Mouse (Mus musculus) limb, embryonic 12.5 days (tissue): ENCODE results near the gene Ptprd. TPM values are rescaled to one million over a fixed set of nuclear protein-coding genes. Genes with fewer than 3 reads are reported as not detected.

Experiments
- ATAC-seq: fragments of 200-750 bp; cut with Nextera tagmentation; 2 replicates; pipeline ENCODE4 v1.8.0; 2017; ENCODE audit warnings: low read depth, moderate TSS enrichment; ENCODE audit not compliant: insufficient number of reproducible peaks, insufficient read depth, low FRiP score, low TSS enrichment
- H3K27ac ChIP-seq: fragments of 300-500 bp; sonication (generic); 2 replicates; pipeline ENCODE4 v1.5.1; 2016; ENCODE audit warnings: mild to moderate bottlenecking, moderate library complexity
- H3K27me3 ChIP-seq: fragments of 300-500 bp; sonication (generic); 2 replicates; pipeline ENCODE4 v1.6.1; 2016; ENCODE audit warnings: mild to moderate bottlenecking, moderate library complexity
- H3K36me3 ChIP-seq: fragments of 300-500 bp; sonication (generic); 2 replicates; pipeline ENCODE4 v1.6.1; 2016; ENCODE audit warnings: mild to moderate bottlenecking, moderate library complexity
- H3K4me1 ChIP-seq: fragments of 300-500 bp; sonication (generic); replicated peaks from 2 replicates; pipeline ENCODE4 v1.6.1; 2016
- H3K4me2 ChIP-seq: fragments of 300-500 bp; sonication (generic); 2 replicates; pipeline ENCODE4 v1.6.1; 2016; ENCODE audit warnings: mild to moderate bottlenecking, moderate library complexity
- H3K4me3 ChIP-seq: fragments of 300-500 bp; sonication (generic); replicated peaks from 2 replicates; pipeline ENCODE4 v1.5.1; 2016; ENCODE audit warnings: mild to moderate bottlenecking
- H3K9ac ChIP-seq: fragments of 300-500 bp; sonication (generic); replicated peaks from 2 replicates; pipeline ENCODE4 v1.6.1; 2016; ENCODE audit warnings: mild to moderate bottlenecking, moderate library complexity
- H3K9me3 ChIP-seq: fragments of 300-500 bp; sonication (generic); 2 replicates; pipeline ENCODE4 v1.6.1; 2016; ENCODE audit warnings: mild to moderate bottlenecking, moderate library complexity
- WGBS: fragments of 180-500 bp; shearing (Covaris S2); methylation state at CpG from one replicate; pipeline ENCODE4 v1.1.7; 2016; 5-methylcytosine and 5-hydroxymethylcytosine counted together
- polyA plus RNA-seq: library from polyadenylated mRNA; unstranded; fragments of >200 nt; fragmentation: Nextera tagmentation; extraction: Ambion mirVana; gene quantifications from 2 replicates; pipeline ENCODE4 v1.2.1, GENCODE M21; 2016

Ptprd gene
- polyA plus RNA-seq, 1 experiment from 2014 or later = 30.9 TPM

DNA sequence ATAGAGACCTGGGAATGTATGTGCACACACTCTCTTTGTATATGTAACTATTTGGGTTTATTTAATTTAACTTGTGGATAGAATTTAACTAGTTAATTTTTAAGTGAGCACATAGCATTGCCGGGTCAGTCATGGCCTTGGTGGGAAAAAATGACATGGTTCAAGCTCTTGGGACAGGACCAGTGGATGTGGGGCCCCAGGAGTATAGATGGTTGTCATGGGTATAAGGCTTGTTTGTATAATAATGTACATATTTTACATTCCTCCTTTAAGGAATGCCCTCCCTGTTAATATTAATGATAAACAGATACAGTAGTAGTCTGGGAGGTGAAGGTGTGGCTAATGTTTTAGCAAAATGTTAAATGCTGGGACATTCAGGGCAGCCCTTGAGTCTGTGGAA lies 962.8 kb downstream of the Ptprd start:
- Histone ChIP-seq H3K4me3 (no peak overlapping the region), H3K4me2 (no peak overlapping the region), H3K36me3 (no peaks in the 10 kb centered on the region), H3K27ac (no peak overlapping the region), H3K27me3 (no peaks in the 10 kb centered on the region), H3K9me3 (no peaks in the 10 kb centered on the region), H3K4me1 (no peaks in the 10 kb centered on the region), H3K9ac (no peak overlapping the region)
- 76% methylated on average over 1 of the region's 1 CpGs for WGBS
- ATAC-seq = no peak

DNA sequence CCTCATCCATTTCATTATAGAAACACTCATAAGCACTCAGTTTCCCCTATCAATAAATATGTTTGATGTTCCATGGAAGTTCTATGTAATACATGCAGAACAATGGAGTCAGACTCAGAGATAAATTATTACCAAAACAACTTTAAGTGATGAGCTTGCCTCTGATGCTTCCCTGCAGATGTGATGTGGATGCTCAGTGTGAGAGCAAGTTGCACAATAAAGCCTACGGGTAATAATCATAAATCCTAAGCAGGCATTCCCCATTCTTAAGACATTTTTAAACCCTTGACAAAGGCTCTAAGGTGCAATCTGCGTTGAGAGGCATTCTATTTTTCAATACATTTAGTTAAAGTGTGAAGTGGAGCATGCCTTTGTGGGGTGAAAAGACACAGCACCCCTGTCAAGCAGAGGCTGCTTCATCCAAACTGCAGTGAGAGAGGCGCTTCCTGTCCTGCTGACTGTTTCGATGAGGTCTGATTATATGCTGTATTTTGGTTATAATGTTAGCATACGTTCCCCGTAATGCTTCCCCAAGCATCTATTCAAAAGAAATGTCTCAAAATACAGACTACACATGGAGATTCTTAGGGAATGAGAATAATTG lies 969.8 kb downstream of the Ptprd start:
- no peak overlapping the region for H3K4me3 ChIP-seq
- no peaks in the 10 kb centered on the region for H3K36me3 ChIP-seq
- H3K4me2 ChIP-seq = no peak overlapping the region
- no peaks in the 10 kb centered on the region for H3K9me3 ChIP-seq
- no peak for ATAC-seq
- no peaks in the 10 kb centered on the region for H3K27me3 ChIP-seq
- no peak overlapping the region for H3K27ac ChIP-seq
- no peak overlapping the region for H3K9ac ChIP-seq
- 78% methylated on average over 6 of the region's 6 CpGs for WGBS
- H3K4me1 ChIP-seq = no peaks in the 10 kb centered on the region

DNA sequence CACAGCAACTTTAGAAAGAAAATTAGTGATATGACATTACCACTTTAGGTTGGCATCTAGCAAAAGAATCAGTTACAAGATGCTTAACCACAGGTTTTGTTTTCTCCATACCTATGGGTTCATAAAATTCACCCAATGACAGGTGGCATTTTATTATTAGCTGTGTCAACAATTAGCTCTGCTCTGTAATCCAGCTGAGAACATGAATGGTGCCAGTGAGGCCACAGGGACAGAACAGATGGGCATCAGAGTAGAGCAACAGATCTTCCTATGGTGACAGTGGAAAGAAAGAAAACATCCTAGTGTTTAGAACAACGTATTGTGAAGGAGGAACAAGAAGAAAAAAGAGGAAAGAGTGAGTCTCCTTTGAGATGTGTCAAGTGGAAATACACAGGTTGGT lies 973.6 kb downstream of the Ptprd start:
- H3K27ac ChIP-seq = no peak overlapping the region
- H3K4me3 ChIP-seq = no peak overlapping the region
- no peaks in the 10 kb centered on the region for H3K27me3 ChIP-seq
- WGBS = 71% methylated on average over 1 of the region's 1 CpGs
- H3K4me2 ChIP-seq = no peak overlapping the region
- H3K9me3 ChIP-seq = no peaks in the 10 kb centered on the region
- ATAC-seq = no peak
- H3K36me3 ChIP-seq = no peaks in the 10 kb centered on the region
- no peaks in the 10 kb centered on the region for H3K4me1 ChIP-seq
- no peak overlapping the region for H3K9ac ChIP-seq

DNA sequence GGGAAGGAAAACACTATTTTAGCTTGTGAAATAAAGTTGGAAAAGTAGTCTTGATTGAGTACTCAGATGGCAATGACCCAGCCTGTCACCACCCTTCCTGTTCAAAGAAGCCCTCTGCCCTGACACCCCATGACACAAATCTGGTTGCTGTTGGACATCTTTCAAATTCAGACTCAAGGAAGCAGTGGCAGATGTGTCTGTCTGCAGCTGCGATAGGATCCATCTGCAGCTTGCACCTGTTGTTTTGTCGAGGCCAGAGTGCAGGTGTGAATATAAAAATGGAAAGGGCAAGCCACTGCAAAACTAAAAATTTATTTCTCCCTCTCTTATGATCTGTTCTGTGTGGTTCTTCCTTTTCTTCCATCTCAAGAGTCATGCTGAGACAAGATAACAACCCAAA lies 978.5 kb downstream of the Ptprd start:
- Histone ChIP-seq H3K27me3 (no peaks in the 10 kb centered on the region), H3K4me2 (no peak overlapping the region), H3K9ac (no peak overlapping the region), H3K27ac (no peak overlapping the region), H3K4me3 (no peak overlapping the region), H3K4me1 (0 out of 2 replicates have a peak, but pooled peaks cover 2% of the 10 kb centered on the region), H3K36me3 (no peaks in the 10 kb centered on the region), H3K9me3 (no peaks in the 10 kb centered on the region)
- no peak for ATAC-seq
- WGBS = 78% methylated on average over 2 of the region's 2 CpGs

DNA sequence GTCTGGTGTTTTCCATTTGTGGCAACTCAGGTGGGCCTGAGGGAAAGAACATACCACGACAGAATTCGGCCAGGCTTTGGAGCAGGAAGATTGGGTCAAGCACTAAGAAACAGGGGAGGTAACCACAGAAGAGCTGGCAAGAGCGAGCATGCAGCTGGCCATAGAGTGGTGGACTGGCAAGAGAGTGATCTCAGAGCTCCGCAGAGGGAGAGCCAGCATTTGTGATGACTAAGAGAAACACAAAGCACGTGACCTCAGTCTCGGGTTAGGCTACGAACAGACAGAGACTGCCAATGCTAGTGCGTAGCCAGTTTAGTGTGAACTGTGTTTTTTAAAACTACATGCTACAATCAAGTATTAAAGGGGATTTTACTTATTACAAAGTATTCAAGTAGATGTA lies 1042.9 kb downstream of the Ptprd start:
- ATAC-seq = no peak
- no peak overlapping the region for H3K9ac ChIP-seq
- no peaks in the 10 kb centered on the region for H3K9me3 ChIP-seq
- no peak overlapping the region for H3K27ac ChIP-seq
- no peak overlapping the region for H3K4me2 ChIP-seq
- WGBS = 86% methylated on average over 8 of the region's 8 CpGs
- H3K27me3 ChIP-seq = no peaks in the 10 kb centered on the region
- H3K36me3 ChIP-seq = no peaks in the 10 kb centered on the region
- H3K4me1 ChIP-seq = no peaks in the 10 kb centered on the region
- H3K4me3 ChIP-seq = no peak overlapping the region

DNA sequence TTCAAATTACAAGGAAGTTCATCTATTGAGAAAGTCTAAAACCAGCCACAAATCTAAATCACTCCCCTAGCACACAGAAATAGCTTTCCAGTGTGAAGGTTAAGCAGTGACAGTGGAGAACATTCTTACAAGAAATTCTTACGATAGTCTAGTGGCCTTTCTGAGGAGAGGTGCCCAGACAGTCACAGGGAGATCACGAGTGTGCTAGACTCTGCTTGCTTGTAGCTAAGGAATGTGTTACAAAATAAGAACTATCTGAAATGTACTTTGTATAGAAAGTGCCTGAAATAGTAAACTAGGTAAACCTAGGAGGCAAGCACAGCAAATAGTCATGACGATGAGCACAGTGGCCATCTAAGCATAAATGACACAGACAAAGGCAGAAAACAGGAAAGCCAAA lies 1054.2 kb downstream of the Ptprd start:
- H3K4me1 ChIP-seq = no peaks in the 10 kb centered on the region
- H3K27ac ChIP-seq = no peak overlapping the region
- H3K36me3 ChIP-seq = no peaks in the 10 kb centered on the region
- no peak overlapping the region for H3K4me3 ChIP-seq
- H3K9me3 ChIP-seq = no peaks in the 10 kb centered on the region
- no peak for ATAC-seq
- no peaks in the 10 kb centered on the region for H3K27me3 ChIP-seq
- H3K4me2 ChIP-seq = no peak overlapping the region
- H3K9ac ChIP-seq = no peak overlapping the region
- 82% methylated on average over 3 of the region's 3 CpGs for WGBS

DNA sequence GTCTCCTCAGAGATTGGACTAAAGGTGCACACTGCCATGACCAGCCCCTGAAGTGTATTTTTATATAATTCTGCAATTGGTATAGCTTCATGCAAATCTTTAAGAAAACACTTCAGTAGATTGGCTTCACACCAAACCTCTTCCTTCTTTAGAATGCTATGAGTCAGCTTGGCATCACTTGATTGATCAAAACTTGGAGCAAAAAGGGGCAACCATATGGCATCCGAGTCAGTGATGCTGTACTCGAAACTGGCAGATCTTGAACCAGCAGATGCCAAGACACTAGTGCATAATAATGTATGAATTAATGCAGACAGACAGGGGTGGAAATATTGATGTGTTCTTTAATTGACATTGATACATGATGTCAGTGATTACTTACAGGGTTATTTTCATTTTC lies 1056.2 kb downstream of the Ptprd start:
- WGBS = 84% methylated on average over 2 of the region's 2 CpGs
- ATAC-seq = no peak
- Histone ChIP-seq H3K27me3 (no peaks in the 10 kb centered on the region), H3K4me3 (no peak overlapping the region), H3K4me1 (no peaks in the 10 kb centered on the region), H3K4me2 (no peak overlapping the region), H3K27ac (no peak overlapping the region), H3K9me3 (no peaks in the 10 kb centered on the region), H3K36me3 (no peaks in the 10 kb centered on the region), H3K9ac (no peak overlapping the region)

DNA sequence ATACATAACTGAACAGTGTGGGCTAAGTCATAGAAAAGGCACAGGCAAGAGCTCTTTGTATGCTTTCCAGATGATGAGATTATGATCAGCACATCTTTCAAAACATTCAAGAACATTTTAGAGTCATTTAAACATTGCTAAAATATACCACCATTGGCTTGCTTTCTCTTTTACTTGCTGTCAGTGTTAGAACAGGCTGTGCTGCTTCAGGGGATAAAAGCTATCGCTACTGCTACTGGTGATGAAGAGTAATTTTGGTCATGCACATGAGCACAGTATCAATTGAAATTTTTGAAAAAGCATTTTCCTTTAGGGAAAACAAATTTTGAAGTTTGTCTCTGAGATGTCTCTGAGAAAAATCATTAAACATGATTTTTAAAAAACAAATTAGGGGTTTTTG lies 1056.7 kb downstream of the Ptprd start:
- Histone ChIP-seq H3K4me2 (no peak overlapping the region), H3K4me3 (no peak overlapping the region), H3K4me1 (no peaks in the 10 kb centered on the region), H3K9ac (no peak overlapping the region), H3K9me3 (no peaks in the 10 kb centered on the region), H3K27me3 (no peaks in the 10 kb centered on the region), H3K36me3 (no peaks in the 10 kb centered on the region), H3K27ac (no peak overlapping the region)
- no peak for ATAC-seq
- 83% methylated on average over 1 of the region's 1 CpGs for WGBS

DNA sequence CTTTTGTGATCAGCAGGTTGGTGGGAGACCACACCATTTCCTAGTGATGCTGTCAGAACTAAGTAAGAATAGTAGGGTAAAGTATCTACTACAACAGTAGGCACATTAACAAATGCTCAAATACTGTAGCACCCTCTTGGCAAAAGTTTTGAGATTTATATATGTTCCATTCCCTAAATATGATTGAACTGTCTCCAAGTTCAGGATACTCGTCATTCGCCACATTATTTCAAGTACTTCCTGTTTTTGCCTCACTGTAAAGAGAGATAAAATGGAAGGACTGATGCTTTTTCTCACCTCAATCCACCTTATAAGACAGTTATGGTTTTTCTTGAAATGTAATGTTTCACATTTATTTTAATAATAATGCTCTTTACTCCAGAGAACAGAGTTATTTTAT lies 1086.9 kb downstream of the Ptprd start:
- no peak for ATAC-seq
- no peaks in the 10 kb centered on the region for H3K9me3 ChIP-seq
- H3K9ac ChIP-seq = no peak overlapping the region
- H3K4me1 ChIP-seq = no peaks in the 10 kb centered on the region
- H3K4me2 ChIP-seq = no peak overlapping the region
- H3K4me3 ChIP-seq = no peak overlapping the region
- H3K27me3 ChIP-seq = no peaks in the 10 kb centered on the region
- no peak overlapping the region for H3K27ac ChIP-seq
- WGBS = 98% methylated on average over 2 of the region's 2 CpGs
- H3K36me3 ChIP-seq = no peaks in the 10 kb centered on the region

DNA sequence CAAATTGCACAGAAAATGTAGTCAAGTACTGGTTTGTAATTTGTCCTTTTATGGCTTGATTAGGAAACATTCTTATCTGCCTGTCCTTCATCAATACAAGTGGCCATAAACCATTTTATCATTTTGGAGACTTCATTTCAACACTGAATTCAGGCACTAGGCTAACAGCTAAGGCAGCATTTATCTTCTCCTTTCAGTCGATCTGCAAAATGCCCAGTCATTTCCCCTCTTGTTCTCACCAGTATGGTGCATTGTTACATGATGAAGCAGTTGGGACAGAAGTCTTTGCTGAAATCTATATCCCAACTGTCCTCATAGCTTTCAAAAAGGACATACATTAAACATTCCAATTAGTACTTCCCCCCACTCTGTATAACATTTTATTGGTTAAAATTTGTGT lies 1100.9 kb downstream of the Ptprd start:
- 74% methylated on average over 1 of the region's 1 CpGs for WGBS
- Histone ChIP-seq H3K9ac (no peak overlapping the region), H3K9me3 (no peaks in the 10 kb centered on the region), H3K27ac (no peak overlapping the region), H3K4me2 (no peak overlapping the region), H3K36me3 (no peaks in the 10 kb centered on the region), H3K4me1 (no peaks in the 10 kb centered on the region), H3K4me3 (no peak overlapping the region), H3K27me3 (no peaks in the 10 kb centered on the region)
- no peak for ATAC-seq

DNA sequence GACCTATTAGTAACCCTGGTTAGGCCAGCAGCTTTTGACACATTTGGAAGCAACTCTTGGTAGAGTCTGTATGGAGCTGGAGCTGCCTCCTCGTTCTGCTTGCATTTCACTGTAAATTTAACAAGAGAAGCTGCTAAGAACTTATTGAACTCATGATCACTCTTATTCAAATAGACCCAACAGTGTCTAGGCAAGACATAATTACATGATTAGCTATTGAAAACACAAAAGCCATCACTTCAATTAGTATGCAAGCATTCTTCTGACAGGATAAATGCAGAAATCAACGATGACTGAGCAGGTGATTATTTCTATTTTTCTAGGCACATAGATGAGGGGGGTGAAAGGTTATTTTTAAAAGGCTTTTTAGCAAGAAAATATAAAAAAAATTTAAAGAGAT lies 1104.5 kb downstream of the Ptprd start:
- no peaks in the 10 kb centered on the region for H3K36me3 ChIP-seq
- H3K4me2 ChIP-seq = no peak overlapping the region
- H3K27me3 ChIP-seq = no peaks in the 10 kb centered on the region
- 85% methylated on average over 2 of the region's 2 CpGs for WGBS
- H3K9ac ChIP-seq = no peak overlapping the region
- no peak for ATAC-seq
- no peaks in the 10 kb centered on the region for H3K4me1 ChIP-seq
- H3K4me3 ChIP-seq = no peak overlapping the region
- no peak overlapping the region for H3K27ac ChIP-seq
- no peaks in the 10 kb centered on the region for H3K9me3 ChIP-seq

DNA sequence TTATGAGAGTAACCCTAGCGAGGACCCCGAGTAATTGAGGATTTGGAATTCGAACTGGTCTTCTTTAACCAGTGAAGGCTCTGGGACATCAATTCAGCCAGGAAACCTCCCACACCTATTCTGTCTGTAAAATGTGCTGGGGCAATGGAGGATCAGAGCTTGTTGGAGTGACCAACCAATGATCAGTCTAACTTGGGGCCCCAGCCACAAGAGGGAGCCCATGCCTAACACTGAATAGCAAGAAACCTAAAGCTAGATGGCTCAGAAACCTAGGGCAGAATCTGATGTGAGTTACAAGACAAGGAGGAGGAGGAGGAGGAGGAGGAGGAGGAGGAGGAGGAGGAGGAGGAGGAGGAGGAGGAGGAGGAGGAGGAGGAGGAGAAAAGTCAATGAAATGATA lies 1128.6 kb downstream of the Ptprd start:
- ATAC-seq = no peak
- no peak overlapping the region for H3K27ac ChIP-seq
- H3K9me3 ChIP-seq = no peaks in the 10 kb centered on the region
- H3K36me3 ChIP-seq = no peaks in the 10 kb centered on the region
- H3K9ac ChIP-seq = no peak overlapping the region
- 55% methylated on average over 3 of the region's 3 CpGs for WGBS
- no peaks in the 10 kb centered on the region for H3K4me1 ChIP-seq
- H3K4me2 ChIP-seq = no peak overlapping the region
- H3K27me3 ChIP-seq = no peaks in the 10 kb centered on the region
- no peak overlapping the region for H3K4me3 ChIP-seq
